Mouse (Mus musculus) midbrain, postnatal 0 days (tissue): Measurements from ENCODE around the gene Gpsm2. TPM values are rescaled to one million over a fixed set of nuclear protein-coding genes. Genes with fewer than 3 reads are reported as not detected.
"Not testable (repeated sequence)": the region's sequence is repeated elsewhere in the genome, so short reads cannot be mapped to it uniquely, and the experiment has no call there.

Experiments
- ATAC-seq: fragments of 200-750 bp; cut with Nextera tagmentation; 2 replicates; pipeline ENCODE4 v1.8.0; 2017; ENCODE audit warnings: moderate number of reproducible peaks, mild to moderate bottlenecking, moderate TSS enrichment, moderate library complexity; ENCODE audit not compliant: low FRiP score
- DNase-seq: peaks from one replicate; pipeline ENCODE4 v3.0.0-alpha.2; 2015; ENCODE audit warnings: low spot score
- H3K27ac ChIP-seq: fragments of 300-500 bp; sonication (generic); 2 replicates; pipeline ENCODE4 v1.5.1; 2014; ENCODE audit warnings: low read depth, mild to moderate bottlenecking, low read length, mixed read lengths
- H3K27me3 ChIP-seq: fragments of 300-500 bp; sonication (generic); 2 replicates; pipeline ENCODE4 v1.6.1; 2014; ENCODE audit warnings: low read length, control low read depth, mixed read lengths; ENCODE audit not compliant: insufficient read depth
- H3K36me3 ChIP-seq: fragments of 300-500 bp; sonication (generic); 2 replicates; pipeline ENCODE4 v1.6.1; 2014; ENCODE audit warnings: low read length, control low read depth, mixed read lengths; ENCODE audit not compliant: insufficient read depth
- H3K4me1 ChIP-seq: fragments of 300-500 bp; sonication (generic); 2 replicates; pipeline ENCODE4 v1.6.1; 2014; ENCODE audit warnings: mild to moderate bottlenecking, control low read depth, antibody characterized with exemption, low read length, mixed read lengths; ENCODE audit not compliant: insufficient read depth
- H3K4me2 ChIP-seq: fragments of 300-500 bp; sonication (generic); 2 replicates; pipeline ENCODE4 v1.6.1; 2014; ENCODE audit warnings: low read depth, mild to moderate bottlenecking, low read length, mixed read lengths; ENCODE audit not compliant: poor library complexity, severe bottlenecking
- H3K4me3 ChIP-seq: fragments of 300-500 bp; sonication (generic); 2 replicates; pipeline ENCODE4 v1.5.1; 2014; ENCODE audit warnings: low read depth, mild to moderate bottlenecking, low read length, moderate library complexity
- H3K9ac ChIP-seq: fragments of 300-500 bp; sonication (generic); replicated peaks from 2 replicates; pipeline ENCODE4 v1.6.1; 2014; ENCODE audit warnings: mild to moderate bottlenecking, low read length, moderate library complexity, mixed read lengths; ENCODE audit not compliant: poor library complexity, severe bottlenecking
- H3K9me3 ChIP-seq: fragments of 300-500 bp; sonication (generic); 2 replicates; pipeline ENCODE4 v1.6.1; 2016; ENCODE audit warnings: low read length, control low read depth
- CTCF ChIP-seq: IDR thresholded peaks from 2 replicates; pipeline ENCODE4 v1.5.1; 2016; ENCODE audit warnings: antibody characterized with exemption, mild to moderate bottlenecking
- WGBS: fragments of 180-500 bp; shearing (Covaris S2); extraction: QIAGEN DNeasy Blood & Tissue Kit; methylation state at CpG from one replicate; pipeline ENCODE4 v1.1.7; 2014; 5-methylcytosine and 5-hydroxymethylcytosine counted together
- polyA plus RNA-seq: library from polyadenylated mRNA; unstranded; fragments of >200 nt; fragmentation: Nextera tagmentation; extraction: Ambion mirVana; gene quantifications from 2 replicates; pipeline ENCODE4 v1.2.1, GENCODE M21; 2015
- total RNA-seq: library from RNA; depleted of rRNA; stranded (reverse); fragments of >200 nt; gene quantifications from 2 replicates; pipeline ENCODE4 v1.2.3, GENCODE M21; 2014

Gpsm2 gene
- total and polyA plus RNA-seq, 2 experiments from 2014 or later = 10.6 to 13.3 TPM

DNA sequence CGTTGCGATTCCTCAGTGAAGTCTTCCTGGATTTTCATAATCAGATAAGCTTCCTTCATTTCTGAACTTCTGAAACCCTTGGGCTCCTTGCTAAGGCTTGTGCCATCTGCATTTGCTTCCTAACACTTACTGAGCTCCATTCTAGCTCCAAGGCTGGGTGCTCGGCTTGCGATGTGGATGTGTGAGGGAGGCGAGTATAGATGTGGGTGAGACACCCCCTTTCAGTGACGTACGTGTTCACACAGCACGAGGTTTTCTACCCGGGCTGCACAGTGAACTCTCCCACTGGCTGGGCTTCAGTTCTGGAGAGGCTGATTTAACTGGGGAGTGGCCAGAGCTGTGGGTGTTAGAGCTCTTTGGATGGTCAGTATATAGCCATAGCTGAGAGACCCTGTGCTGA, 63.5 kb downstream of the Gpsm2 start:
- no peak overlapping the region for H3K4me2 ChIP-seq
- H3K9me3 ChIP-seq = no peaks in the 10 kb centered on the region
- peaks cover 6% of the 10 kb centered on the region; the same call in 1 of the 2 replicates for H3K36me3 ChIP-seq
- DNase-seq (no peak), ATAC-seq (no peak)
- no peak for TF ChIP-seq CTCF
- 94% methylated on average over 9 of the region's 9 CpGs for WGBS
- H3K27ac ChIP-seq = no peak overlapping the region
- no peak overlapping the region for H3K4me3 ChIP-seq
- no peak overlapping the region for H3K9ac ChIP-seq
- no peaks in the 10 kb centered on the region for H3K27me3 ChIP-seq
- peaks cover 3% of the 10 kb centered on the region; the same call in 1 of the 2 replicates for H3K4me1 ChIP-seq

GRCm38 (mm10) chr3:108655486-108655885, 66.6 kb downstream of the Gpsm2 start:
- Histone ChIP-seq H3K4me3 (no peak overlapping the region), H3K9me3 (no peaks in the 10 kb centered on the region), H3K36me3 (no peaks in the 10 kb centered on the region), H3K4me2 (no peak overlapping the region), H3K27ac (no peak overlapping the region), H3K27me3 (no peaks in the 10 kb centered on the region), H3K9ac (no peak overlapping the region), H3K4me1 (peaks cover 3% of the 10 kb centered on the region; the same call in 1 of the 2 replicates)
- no peak for DNase-seq
- ATAC-seq = no peak
- 84% methylated on average over 7 of the region's 7 CpGs for WGBS
- no peak for TF ChIP-seq CTCF

- DNase-seq = no peak
- no peak for TF ChIP-seq CTCF
- no peaks in the 10 kb centered on the region for H3K9me3 ChIP-seq
- no peaks in the 10 kb centered on the region for H3K36me3 ChIP-seq
- peaks cover 3% of the 10 kb centered on the region; the same call in 1 of the 2 replicates for H3K4me1 ChIP-seq
- H3K4me3 ChIP-seq = peak overlapping the region; percentile 87
- H3K27ac ChIP-seq = no peak overlapping the region
- peak overlapping the region; percentile 87 for H3K9ac ChIP-seq
- ATAC-seq = no peak
- peak overlapping the region; percentile 56 for H3K4me2 ChIP-seq
- no peaks in the 10 kb centered on the region for H3K27me3 ChIP-seq
- 22% methylated on average over 14 of the region's 14 CpGs for WGBS
These were observed 67.5 kb downstream of the Gpsm2 start for GRCm38 (mm10) chr3:108654566-108654965.

DNA sequence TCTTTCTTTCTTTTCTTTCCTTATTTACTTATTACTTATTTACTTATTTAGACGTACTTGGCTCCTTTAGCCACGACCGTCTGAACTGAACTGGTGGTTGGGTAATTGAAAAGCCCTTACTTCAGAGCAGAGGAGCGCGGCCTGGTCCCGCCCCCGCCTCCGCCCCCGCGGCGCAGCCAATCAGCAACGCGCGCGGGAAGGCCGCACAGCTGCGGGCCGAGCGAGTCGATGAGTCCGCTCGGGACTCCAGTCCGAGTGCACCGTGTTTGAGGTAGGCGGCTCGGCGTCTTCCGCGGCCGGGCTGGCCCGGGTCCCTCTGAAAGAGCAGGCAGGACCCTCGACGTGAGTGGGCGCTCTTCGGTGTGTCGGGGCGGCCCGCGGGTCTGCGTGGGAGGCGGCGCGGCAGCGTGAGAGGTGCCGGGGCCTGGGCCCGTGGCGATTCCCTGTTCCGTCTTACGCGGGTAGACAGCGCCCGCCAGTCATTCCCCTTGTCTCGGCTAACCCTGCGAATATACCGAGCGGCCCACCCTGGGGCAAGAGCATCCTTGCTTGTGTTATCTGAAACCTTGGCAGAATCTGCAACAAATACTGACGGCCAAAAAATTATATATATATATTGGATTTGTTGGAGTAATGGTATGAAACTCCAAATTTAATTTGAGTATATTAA, 68.3 kb downstream of the Gpsm2 start, which contains the start of gene Clcc1:
TSS of gene Clcc1 (plus strand) at position 204 of the 670 bp plus-strand sequence.
- H3K4me3 ChIP-seq = peak within 1 kb of the TSS; percentile 87
- DNase-seq = peak; percentile 95
- H3K36me3 ChIP-seq = no peaks in the 10 kb centered on the region
- peak within 1 kb of the TSS; percentile 56 for H3K4me2 ChIP-seq
- no peaks in the 10 kb centered on the region for H3K9me3 ChIP-seq
- peak within 1 kb of the TSS; percentile 87 for H3K9ac ChIP-seq
- peak within 1 kb of the TSS; percentile 84 for H3K27ac ChIP-seq
- H3K4me1 ChIP-seq = peaks cover 3% of the 10 kb centered on the region; the same call in 1 of the 2 replicates
- peak; percentile 97 for ATAC-seq
- no peaks in the 10 kb centered on the region for H3K27me3 ChIP-seq
- under 1% methylated on average over 56 of the region's 57 CpGs for WGBS
- no peak for TF ChIP-seq CTCF

- no peaks in the 10 kb centered on the region for H3K9me3 ChIP-seq
- 0 out of 2 replicates have a peak overlapping the region, but pooled peaks have one; percentile 4 for H3K4me2 ChIP-seq
- ATAC-seq = no peak
These were observed 69.1 kb downstream of the Gpsm2 start for GRCm38 (mm10) chr3:108652866-108653642.

GRCm38 (mm10) chr3:108647681-108648080, 74.4 kb downstream of the Gpsm2 start:
- 45% methylated on average over 5 of the region's 5 CpGs for WGBS
- not testable (repeated sequence) for H3K9me3 ChIP-seq

More at GRCm38 (mm10) chr3:108652866-108653642, 69.1 kb downstream of the Gpsm2 start:
- Histone ChIP-seq H3K36me3 (no peaks in the 10 kb centered on the region), H3K27me3 (no peaks in the 10 kb centered on the region), H3K27ac (no peak overlapping the region), H3K4me1 (peaks cover 3% of the 10 kb centered on the region; the same call in 1 of the 2 replicates), H3K9ac (no peak overlapping the region), H3K4me3 (no peak overlapping the region)
- DNase-seq = peak; percentile 5
- TF ChIP-seq CTCF = peak; percentile 52
- 24% methylated on average over 9 of the region's 9 CpGs for WGBS

More at GRCm38 (mm10) chr3:108647681-108648080, 74.4 kb downstream of the Gpsm2 start:
- H3K27me3 ChIP-seq, ATAC-seq, H3K9ac ChIP-seq, H3K4me1 ChIP-seq, H3K4me3 ChIP-seq, DNase-seq, H3K27ac ChIP-seq, H3K4me2 ChIP-seq: not testable (repeated sequence)
- peaks cover 22% of the 10 kb centered on the region for H3K36me3 ChIP-seq
